In genomic region chr12:86138696-86139095, GRCm38 (mm10) we compare ENCODE assay signal across 18 mouse cellular contexts. TPM values are rescaled to one million over a fixed set of nuclear protein-coding genes. Genes with fewer than 3 reads are reported as not detected.
"Had no signal": no experiment of that assay in that cellular context is flagged by ENCODE, and none has a peak within 500 bp of the region (broad histone marks: within the 10 kb centered on the region; RNA-seq: fewer than 3 reads in every experiment).

No protein-coding gene starts in this region.

- H3K4me2 ChIP-seq: lung, embryonic 14.5 days; neural tube, embryonic 13.5 days; neural tube, embryonic 15.5 days; stomach, embryonic 15.5 days had no signal

- H3K4me1 ChIP-seq: neural tube, embryonic 13.5 days; stomach, embryonic 15.5 days had no signal

- H3K36me3 ChIP-seq: stomach, embryonic 15.5 days had no signal

- H3K9me3 ChIP-seq: neural tube, embryonic 13.5 days; neural tube, embryonic 15.5 days; stomach, embryonic 15.5 days had no signal

- ATAC-seq: midbrain, embryonic 16.5 days had no signal

- H3K4me3 ChIP-seq: midbrain, embryonic 10.5 days; myocyte; neural tube, embryonic 13.5 days; neural tube, embryonic 15.5 days; stomach, embryonic 15.5 days had no signal

- H3K9ac ChIP-seq: lung, embryonic 14.5 days; neural tube, embryonic 13.5 days; neural tube, embryonic 15.5 days; stomach, embryonic 15.5 days had no signal

- H3K27me3 ChIP-seq: neural tube, embryonic 13.5 days; neural tube, embryonic 15.5 days; stomach, embryonic 15.5 days had no signal

- DNase-seq: lung, adult 18-20 months; lung, embryonic 14.5 days; lung, postnatal 10 days; lung, postnatal 4 days; midbrain, embryonic 14.5 days; retina, postnatal 1 day; right cerebral cortex, adult 18-20 months; thymus, adult 2 months; thymus, postnatal 25 days had no signal

- H3K27ac ChIP-seq: midbrain, embryonic 10.5 days; neural tube, embryonic 13.5 days; neural tube, embryonic 15.5 days; stomach, embryonic 15.5 days; stomach, postnatal 0 days had no signal

RNA-seq across cellular contexts. Expression of gene Ift43, which starts 56.4 kb away (rescaled TPM):
- total RNA-seq: megakaryocyte-erythroid progenitor cell, adult 5-6 weeks had no signal

RNA-seq across cellular contexts. Expression of gene Tgfb3, which starts 59.9 kb away (rescaled TPM):
- total RNA-seq: megakaryocyte, adult 5-6 weeks; megakaryocyte-erythroid progenitor cell, adult 5-6 weeks had no signal
